Mouse (Mus musculus) adrenal gland, postnatal 10 days (tissue): ENCODE data around the gene Kcne1. TPM values are rescaled to one million over a fixed set of nuclear protein-coding genes. Genes with fewer than 3 reads are reported as not detected.

Experiments used
- DNase-seq: peaks from one replicate; pipeline ENCODE4 v3.0.0; 2021; ENCODE audit warnings: mixed read lengths
- total RNA-seq, 2 experiments: library from RNA; stranded (reverse); gene quantifications; 2 replicates each; pipeline ENCODE4 v1.2.3; 2021

Gene Kcne1
- total RNA-seq, 2 experiments from 2014 or later: not detected

DNA sequence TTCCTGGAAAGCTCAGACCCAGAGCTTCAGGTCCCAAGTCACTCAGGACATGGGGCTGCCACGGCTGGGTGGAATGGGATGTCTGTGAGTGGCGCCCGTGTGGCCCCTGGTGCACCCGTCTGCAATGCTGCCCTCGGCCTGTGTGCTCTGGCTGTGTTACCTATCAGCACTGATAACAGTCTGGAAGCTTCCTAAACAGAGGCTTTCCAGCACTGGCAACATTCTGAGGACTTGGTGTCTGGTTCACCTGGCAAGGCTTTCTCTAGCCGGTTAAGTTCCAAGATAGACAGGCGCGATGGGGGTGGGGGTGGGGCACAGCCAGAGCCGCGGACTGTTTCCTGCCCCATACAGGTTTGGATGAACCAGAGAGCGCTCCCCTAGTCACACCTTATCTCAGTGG lies 3.3 kb downstream of the Kcne1 start:
- no peak for DNase-seq

DNA sequence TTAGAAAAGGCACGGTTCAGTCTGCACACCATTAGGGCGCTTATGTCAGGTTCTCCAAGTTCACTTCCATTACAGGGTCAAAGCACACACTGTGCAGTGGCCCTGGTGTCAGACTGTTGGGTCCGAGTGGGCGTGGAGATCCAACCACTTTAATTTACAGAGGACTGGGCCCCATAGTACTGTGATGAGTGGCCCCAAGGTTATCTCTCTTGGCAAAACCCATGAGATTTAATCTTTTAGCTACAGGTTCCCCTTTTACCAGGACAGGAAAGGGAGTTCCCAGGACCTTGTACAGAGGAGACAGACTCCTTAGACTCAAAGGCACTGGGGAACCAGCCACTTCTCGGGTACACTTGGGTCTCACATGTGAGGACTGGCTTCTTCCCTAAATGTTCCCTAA lies 3.9 kb downstream of the Kcne1 start:
- DNase-seq: no peak

DNA sequence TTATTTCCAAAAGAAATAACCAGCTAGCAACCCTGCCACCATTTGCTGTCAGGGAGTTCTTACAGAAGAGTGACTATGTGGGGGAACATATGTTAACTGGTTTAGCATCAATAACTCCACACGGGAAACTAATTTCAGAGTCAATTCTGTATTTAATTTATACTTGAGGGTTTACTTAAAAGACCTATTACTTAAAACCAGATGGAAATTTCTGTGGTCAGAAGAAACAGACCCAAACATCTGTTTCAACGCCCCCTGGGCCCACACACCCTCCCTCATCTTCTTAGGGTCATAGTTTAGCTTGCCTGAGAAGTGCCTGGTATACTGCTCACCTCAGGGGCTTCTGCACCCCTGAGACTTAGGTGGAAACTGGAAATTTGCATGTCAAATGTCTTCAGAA lies 5.4 kb downstream of the Kcne1 start:
- DNase-seq: no peak

DNA sequence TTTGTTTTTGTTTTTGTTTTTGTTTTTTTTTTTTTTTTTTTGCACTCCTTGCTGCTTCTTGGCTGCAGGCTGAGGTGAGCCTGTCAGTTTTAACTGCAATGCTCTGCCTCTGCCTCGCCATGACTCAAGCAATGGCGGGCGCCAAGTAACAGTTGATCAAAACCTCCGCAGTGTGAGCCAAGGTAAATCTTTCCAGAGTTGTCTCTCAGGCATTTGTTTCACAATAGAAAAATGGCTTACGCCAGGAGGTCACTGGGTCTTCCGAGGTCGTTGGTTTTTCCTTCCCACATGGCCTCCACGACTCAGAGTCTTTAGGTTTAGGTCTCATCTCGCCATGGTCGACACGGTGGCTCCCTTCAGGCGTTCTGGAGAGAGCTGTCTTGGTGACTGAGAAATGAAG lies 6.0 kb downstream of the Kcne1 start:
- peak; percentile 36 for DNase-seq

DNA sequence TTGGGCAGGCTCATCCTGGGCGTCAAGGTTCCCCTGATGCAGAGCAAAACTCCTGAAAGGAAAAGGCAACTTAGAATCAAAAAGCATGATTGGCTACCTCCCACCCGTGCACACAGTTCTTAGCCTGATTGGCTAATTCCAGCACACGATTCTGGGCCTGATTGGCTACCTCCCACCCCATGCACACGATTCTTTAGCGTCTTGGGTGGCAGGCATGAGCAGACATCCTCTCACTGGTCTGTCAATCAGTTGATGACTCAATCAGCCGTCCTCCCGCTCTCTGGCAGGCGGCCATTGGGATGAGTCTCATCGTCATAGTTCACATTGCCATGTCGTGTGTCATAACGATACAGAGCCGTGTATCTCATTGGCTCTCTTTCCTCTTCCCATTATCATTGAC lies 10.3 kb downstream of the Kcne1 start:
- peak; percentile 87 for DNase-seq

DNA sequence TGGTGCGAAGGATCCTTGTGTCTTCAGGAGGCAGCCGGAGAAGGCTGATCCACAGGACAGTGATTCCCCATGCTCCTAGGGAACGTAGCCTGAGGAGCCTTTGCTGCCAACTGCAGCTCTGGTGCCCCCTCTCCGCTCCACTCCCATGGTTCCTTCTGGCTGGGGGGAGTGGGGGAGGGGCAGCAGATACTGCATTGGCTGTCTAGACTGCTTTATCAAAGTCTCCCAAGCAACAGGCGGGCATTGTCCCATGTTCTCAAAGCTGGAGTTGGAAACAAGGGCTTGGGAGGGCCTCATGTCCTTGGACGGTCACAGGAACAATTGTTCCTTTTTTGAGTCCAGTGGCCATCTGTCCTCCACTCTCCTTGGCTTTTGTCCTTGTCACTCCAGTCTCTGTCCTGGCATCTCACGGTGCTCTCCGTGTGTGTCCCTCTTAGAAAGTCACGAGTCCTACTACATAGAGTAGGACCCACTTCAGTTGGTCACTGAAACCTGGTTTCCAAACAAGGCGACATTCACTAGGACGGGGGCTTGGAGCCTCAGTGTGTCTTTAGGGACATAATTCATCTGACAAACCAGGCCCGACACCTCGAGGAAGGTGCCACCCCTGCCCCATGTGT lies 12.9 kb downstream of the Kcne1 start:
- DNase-seq: peak; percentile 46

DNA sequence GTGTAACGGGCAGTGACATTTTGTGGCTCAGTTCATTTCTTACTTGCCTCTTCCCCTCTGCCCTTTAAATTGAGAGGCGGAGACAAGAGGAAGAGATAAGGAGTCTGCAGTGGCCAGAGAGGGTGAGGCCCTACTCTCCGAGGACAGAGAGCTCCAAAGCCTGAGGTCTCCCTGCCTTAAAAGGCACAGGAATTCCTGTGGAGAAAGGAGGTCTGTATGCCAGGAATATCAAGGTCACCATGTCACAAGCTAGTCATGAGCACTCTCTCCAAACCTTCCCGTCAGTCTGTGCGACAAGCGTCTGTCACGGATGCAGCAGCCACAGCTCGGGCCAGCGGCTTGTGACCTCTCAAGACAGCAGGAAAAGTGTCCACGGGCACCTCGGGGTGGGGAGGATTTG lies 14.1 kb downstream of the Kcne1 start:
- peak; percentile 55 for DNase-seq

DNA sequence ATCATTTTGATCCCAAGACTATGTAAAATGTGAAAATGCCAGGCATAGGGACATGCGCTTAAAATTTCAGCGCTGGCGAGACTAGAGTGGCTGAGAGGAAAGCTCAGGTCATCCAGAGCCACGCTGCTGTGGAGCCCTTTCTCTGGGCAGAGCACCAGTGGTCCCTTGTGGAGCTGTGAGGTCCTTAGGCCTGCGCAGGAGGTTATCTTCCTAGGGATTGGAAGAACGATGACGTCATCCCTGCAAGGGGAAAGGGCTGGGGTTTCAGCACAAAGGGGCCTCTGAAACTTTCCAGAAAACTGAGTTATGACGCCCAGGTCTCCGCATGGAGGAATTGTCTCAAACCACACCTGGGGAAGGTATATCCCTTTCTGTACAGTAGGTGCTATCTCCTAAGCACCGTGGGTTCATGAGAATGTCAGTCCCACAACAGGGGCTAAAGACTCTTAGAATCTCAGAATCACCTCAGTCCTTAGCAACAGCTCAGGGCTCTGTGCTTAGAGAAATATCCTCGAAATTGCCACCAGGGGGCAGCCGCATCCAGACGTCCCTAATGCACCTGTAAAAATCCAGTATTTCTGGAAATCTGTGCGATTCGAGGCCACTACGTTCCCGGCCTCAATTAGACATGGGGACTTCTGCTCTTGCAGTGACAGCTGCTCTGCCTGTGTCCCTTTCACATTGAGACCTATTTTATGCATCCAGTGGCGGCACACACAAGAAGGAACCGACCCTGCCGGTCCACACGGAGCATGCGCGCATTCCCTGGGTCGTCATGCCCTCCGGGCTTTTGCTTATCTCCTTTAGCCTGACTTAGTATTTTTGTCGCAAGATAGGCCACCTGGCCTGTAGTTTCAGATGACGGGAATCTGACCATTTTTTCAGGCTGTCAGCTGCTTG lies 18.4 kb downstream of the Kcne1 start:
- peak; percentile 79 for DNase-seq

DNA sequence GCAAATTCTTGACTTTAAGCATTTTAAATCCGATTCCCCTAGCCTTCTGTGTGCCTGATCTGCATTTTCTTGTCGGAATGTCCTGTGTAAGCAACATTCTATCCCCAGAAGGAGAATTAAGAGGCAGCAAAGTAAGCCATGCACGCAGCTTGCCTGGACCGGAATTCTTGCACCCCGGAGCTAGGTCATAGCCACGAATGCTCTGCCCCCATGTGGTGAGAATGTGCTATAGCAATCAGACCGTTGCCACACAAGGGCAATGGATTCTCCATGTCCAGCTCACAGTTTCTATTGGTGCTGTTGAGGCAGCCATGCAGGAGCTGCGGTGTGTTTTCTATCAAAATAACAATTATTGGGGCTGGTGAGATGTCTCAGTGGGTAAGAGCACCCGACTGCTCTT lies 23.0 kb downstream of the Kcne1 start:
- DNase-seq: peak; percentile 87

DNA sequence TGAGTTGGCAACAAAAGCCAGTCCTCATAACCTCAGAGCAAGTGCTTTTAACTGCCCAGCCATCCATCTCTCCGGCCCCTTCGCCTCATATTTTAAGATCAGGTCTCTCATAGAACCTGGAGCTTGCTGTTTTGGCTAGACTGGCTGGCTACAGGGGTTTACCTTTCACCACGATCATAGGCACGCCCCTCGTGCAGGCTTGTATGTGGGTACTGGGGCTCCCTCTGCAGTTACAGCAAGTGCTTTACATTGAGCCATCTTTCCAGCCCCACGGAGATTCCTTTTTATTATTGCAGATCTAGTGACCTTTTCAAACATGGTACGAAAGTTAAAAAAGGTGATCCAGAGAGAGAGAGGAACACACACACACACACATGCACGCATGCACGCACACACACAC lies 24.7 kb downstream of the Kcne1 start:
- no peak for DNase-seq

DNA sequence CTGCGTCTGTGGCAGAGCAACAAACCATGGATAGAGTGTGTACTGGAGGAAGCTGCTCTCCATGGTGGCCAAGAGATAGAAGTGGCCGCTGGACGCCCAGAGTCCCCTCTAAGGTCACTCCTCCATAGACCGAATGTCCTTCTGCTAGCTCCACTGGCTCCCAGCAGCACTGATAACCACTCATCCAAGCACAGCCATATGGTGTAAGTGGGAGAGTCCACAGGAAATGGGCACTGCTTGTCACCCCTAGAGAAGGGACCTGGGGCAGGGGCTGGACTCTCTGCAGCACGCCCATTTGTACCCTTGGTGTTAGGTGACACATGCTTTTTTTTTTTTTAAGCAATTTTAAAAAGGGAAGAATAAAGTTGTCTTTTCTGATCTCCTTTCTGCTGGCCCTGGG lies 28.3 kb downstream of the Kcne1 start:
- DNase-seq: no peak

DNA sequence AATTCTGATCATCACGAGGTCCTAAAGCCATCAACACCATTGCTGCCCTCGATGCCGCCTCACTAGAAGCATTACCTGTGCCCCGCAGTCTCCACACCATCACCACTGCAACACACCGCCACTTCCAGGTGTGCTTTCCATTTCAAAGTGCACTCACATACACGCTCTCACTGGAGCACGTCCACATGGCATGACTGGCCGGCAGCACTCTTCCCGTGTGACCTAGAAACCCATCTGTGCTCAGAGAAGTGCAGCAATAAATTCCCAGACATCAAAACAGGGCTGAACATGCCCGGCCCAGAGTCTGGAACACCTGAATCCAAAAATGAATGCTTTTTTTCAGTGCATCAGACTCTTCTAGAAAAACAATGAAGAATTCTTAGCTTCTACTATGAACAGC lies 31.4 kb downstream of the Kcne1 start:
- no peak for DNase-seq

DNA sequence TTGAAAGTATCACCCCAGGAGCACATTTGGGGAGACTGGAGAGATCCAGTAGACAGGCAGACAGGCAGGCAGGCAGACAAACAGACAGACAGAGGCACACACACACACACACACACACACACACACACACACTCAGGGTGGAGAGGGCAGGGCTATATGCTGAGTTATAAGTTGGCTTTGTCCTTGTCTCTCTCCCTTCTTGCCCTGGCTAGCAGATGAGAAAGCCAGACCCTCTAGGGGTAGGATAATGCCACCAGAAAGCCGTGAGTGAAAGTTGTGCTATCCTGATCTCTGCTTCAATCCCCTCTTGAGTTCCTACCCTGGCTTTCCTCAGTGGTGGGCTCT lies 34.2 kb downstream of the Kcne1 start:
- no peak for DNase-seq

DNA sequence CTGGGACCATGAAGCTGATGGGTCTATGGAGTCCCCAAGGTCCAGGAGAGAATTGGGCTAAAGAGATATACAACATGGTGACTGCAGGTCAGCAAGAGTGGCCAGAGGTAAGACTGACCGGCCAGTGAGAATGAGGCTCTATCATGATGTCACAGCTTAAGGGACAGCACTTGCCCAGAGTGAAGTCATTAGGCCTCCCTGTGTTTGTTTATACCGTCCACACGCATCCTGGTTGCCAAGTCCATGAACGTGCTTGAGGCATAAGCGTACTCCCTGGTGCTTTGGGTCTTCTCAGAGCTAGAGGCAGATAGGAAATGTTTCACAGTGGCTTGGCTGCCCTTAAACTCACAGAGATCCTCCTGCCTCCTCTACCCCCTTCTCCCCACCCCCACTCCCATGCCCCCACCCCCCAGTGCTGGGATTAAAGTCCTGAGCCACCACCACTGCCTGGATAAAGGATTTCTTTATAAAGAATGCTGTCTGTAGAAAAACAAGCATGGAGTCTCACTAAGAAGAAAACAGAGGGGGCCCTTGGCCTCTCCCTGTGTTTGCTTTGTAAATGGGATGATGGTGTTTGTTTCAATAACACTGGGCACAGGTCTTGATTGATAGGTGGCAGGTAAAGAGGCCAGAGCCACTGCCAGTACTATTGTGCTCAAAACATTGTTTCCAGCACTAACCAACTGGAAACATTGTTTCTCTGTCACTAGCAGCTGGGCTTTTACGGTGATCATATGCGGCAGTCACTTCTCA lies 34.8 kb downstream of the Kcne1 start:
- DNase-seq: no peak

DNA sequence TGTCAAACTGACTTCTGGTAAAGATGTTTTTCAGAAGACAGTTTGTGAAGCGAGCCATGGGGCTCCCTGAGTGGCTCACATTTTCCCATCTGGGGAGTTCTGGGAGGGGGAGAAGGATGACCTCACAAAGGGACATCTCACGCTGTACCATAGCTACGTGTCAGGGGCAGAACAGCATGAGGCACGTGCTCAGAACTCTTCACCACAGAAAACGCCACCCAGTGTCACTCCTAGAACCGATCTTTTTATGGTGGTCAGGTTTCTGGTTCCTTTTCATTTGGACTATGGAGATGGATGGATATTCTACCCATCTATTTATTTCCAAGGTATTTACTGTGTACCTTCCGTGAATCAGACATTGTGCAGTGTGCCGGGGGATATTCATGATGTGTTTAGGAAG lies 37.9 kb downstream of the Kcne1 start, which contains the start of gene Fam243:
Fam243 (minus strand) TSS at position 101 of the 400 bp plus-strand sequence.
- DNase-seq: no peak

DNA sequence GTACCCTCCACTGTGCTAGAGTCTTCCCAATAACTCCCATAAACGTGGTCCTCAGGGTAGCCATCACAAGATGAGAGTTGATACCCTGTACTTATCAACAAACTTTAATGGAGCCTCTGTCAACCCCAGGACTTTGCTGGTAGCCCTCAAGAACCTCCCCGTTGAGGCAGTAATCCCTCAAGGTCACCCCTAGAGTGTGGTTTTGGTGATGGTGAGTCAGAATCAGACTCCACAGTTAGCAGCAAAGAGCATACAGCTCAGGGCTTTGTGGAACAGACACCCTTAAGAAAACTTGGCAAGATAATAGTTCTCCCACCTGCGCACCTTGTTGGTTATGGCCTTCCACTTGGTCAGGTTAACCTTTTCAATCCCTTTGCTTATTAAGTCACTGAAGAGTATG lies 38.9 kb downstream of the Kcne1 start:
- DNase-seq: no peak

DNA sequence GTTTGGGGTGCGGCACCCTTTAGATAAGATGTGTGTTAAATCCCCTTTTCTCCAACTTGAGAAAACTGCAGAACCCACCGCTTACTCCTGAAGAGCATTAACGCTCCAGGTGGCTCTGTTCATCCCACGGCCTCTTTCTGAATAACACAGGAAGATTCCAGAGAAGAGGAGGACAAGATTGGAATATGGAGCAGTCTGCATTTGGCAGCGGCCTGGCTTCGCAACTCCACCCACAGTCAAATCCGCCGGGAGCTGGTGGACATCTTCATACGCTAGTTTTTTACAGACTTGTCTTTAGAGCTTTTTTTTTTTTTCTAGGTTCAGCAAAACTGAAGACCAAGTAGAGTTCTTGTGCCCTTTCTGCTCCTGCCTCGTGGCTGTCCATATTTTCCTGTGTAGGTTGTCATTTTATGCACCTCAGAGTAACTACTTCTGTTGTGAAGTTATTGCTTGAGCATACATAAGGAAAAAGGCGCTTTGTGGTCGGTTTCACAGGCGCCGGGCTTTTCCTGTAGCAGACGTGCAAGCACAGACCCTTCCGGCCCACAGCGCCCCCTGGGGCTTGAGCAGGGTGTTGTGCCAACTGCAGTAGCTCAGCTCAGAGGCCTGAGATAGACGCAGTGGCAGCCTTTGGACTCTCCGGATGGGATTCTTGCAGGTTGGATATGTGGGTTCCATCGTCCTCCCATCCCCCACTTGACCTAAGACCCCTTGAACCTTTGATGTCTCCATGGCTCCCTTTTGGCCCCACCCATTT lies 39.7 kb downstream of the Kcne1 start:
- peak; percentile 64 for DNase-seq

DNA sequence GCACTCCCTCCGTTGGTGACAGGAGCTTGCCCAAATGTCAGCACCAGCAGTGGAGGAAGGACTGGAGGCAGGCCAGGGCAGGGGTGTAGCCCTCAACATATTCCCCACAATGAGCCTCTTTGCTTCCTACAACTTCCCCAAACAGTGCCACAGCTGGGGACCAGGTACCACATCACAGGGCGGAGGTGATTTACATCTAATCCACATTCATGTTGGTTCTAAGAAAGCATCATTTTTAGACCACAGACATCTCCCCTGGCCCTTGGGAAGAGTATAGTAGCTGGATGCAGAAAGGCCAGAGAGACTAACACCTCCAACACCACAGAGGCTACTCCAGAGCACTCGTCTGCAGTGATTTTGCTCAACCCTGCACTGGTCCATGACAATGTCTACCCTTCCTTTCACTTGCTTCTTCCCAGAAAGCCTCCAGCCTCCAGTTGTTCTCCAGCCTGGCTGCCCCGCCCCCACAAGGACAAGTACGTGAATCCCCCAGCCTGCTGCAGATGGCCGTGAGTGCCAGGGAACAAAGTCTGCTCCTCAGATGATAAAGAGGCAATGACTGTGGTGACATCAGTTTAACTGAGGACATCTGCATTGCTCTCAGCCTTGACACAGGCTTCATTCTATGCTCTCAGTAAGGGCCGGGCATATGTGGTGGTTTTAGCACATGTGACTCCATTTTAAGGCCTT lies 43.1 kb downstream of the Kcne1 start:
- peak; percentile 41 for DNase-seq

DNA sequence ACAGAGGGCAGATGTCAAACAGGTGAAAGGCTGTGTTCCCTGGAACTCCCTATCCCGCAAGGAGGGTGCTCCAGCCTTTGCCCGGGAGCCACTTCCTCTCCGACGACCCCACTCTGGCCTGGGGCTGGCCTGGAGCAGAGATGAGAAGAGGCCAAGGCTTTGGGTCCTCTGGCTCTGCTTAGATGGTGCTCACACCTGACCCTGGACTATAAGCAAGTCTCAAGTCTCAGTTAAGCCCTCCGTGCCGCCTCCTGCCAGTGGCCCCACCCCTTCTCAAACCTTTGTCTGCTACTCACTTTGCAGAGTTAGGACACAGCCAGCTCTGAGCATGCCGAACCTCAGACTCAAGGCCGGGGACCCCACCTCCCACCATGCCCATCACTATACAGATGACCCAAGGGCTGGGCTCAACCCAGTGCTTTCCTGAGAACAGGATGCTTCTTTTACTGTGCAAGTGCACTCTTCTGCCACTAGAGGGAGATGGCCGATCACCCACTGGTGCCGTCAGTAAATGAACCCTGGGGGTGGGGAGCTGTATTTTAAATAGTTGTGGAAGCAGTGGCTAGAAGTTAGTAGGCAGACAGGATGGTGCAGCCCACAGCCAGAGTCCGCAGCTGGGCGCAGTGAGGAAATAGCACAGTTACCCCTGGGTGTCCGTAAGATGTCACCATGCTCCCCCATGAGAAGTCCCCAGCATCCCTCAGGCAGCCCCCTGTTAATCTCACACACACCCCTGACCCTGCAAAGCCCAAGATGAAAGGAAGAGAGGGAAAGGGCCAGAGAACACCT lies 45.1 kb downstream of the Kcne1 start:
- DNase-seq: peak; percentile 55

DNA sequence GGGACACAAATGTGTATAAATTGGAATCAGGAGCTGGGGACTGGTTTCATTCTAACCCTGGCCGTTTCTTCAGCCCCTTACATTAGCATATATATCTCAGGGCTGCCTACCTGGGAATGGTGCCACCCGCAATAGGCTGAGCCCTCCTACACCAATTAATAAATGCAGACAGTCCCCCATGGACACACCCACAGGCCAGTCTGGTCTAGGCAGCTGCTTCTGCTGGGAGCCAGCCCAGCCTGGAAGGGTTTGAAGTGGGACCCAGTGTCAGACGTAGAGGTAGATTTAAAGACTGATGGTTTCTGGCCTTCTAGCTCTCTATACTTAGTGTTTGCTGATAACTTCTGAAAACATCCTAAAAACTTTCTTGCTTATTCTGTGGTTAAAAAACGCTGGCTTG lies 50.1 kb downstream of the Kcne1 start:
- no peak for DNase-seq

DNA sequence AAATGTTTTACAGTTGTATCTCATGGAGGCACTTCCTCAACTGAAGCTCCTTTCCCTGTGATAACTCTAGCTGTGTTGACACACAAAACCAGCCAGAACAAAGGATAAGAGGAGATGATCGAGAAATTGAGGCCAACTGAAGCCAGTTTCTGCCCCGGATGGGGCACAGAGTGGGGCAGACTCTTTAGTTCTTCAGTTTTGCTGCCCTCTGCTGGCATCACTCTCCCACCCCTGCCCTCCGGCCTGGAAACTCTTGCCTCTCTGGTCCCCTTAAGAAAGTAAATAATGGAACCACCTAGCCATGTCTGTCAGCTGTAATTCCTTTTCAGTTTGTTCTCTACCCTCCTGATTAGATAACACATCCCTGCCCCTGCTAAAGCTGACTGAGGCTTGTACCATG lies 51.3 kb downstream of the Kcne1 start:
- no peak for DNase-seq
